Mouse (Mus musculus) bone marrow macrophage, adult 2 months (primary cell): ENCODE measurements around the gene Myo1a. TPM values are rescaled to one million over a fixed set of nuclear protein-coding genes. Genes with fewer than 3 reads are reported as not detected.

Experiments used
- H3K27ac ChIP-seq: 2 replicates; pipeline ENCODE4 v1.5.1; 2012; ENCODE audit warnings: low read depth, low read length; ENCODE audit not compliant: insufficient read depth
- H3K4me1 ChIP-seq: 2 replicates; pipeline ENCODE4 v1.6.1; 2012; ENCODE audit warnings: low read length; ENCODE audit not compliant: control insufficient read depth, insufficient read depth
- H3K4me3 ChIP-seq: 2 replicates; pipeline ENCODE4 v1.5.1; 2012; ENCODE audit warnings: mild to moderate bottlenecking, low read length, moderate library complexity; ENCODE audit not compliant: insufficient read depth
- CTCF ChIP-seq: IDR thresholded peaks from 2 replicates; pipeline ENCODE4 v1.5.1; 2012; ENCODE audit warnings: low read depth, mild to moderate bottlenecking, low read length, moderate library complexity
- POLR2A ChIP-seq: IDR thresholded peaks from 2 replicates; pipeline ENCODE4 v1.6.1; 2012; ENCODE audit warnings: mild to moderate bottlenecking, low read depth, low read length, borderline replicate concordance
- polyA plus RNA-seq: library from polyadenylated mRNA; stranded (reverse); fragments of >200 nt; gene quantifications from 2 replicates; pipeline ENCODE4 v1.2.4, GENCODE M21; 2012; ENCODE audit not compliant: missing spikeins, insufficient read depth, insufficient read length

Gene Myo1a
- polyA plus RNA-seq, 1 experiment: not detected

GRCm38 (mm10) chr10:127665366-127666181 lies 39.4 kb upstream of the Myo1a start:
- Histone ChIP-seq H3K4me3 (peak overlapping the region; percentile 65), H3K27ac (peak overlapping the region; percentile 63), H3K4me1 (peaks cover 25% of the 10 kb centered on the region)
- TF ChIP-seq POLR2A (no peak), CTCF (0 out of 2 replicates have a peak, but pooled peaks have one; percentile 6)

GRCm38 (mm10) chr10:127666501-127667268 lies 38.3 kb upstream of the Myo1a start, which contains the start of gene Nemp1:
TSS of gene Nemp1 (plus strand) at chr10:127666901.
- Histone ChIP-seq H3K27ac (peak within 1 kb of the TSS; percentile 96), H3K4me3 (peak within 1 kb of the TSS; percentile 65), H3K4me1 (peaks cover 22% of the 10 kb centered on the region)
- no peak for TF ChIP-seq POLR2A
- TF ChIP-seq CTCF: no peak

DNA sequence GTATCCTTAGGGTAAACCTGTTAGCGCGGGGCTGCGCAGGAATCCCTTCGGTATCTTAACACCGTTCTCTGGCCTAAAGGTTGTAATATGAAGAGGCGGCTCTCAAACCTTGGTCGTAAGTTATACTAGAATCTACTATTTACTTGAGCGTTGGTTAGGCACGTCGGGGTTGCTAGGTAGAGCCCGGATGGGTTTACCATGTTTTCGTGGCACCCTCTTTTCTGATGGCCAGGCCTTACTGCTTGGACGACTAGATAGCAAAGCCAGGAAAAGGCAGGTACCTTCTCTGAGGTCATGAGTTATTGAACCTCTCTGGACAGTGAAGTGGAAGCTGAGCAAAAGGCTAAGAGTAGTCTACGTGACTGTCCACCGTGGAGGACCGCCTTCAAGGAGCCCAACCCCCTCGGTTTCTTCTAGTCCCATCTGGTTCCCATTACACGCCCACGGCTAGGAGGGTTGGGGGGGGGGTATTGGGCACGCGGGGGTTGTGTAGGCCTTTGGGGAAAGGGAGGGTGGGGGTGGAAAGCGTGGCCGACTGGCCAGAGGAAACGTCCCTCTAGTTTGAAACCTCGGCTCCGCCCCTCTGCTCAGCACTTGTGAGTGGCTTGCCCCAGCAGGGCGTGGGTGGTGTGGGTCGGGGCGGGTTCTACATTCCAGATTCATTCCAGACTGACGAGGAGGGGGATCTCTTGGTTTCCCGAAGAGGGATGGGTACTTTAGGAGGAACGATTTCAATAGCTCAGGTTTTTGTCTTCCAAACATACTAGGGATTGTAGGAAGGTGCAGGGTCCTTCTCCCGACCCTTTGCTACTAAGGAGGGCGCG lies 37.5 kb upstream of the Myo1a start:
- Histone ChIP-seq H3K4me3 (peak overlapping the region; percentile 59), H3K27ac (peak overlapping the region; percentile 96), H3K4me1 (peaks cover 17% of the 10 kb centered on the region)
- TF ChIP-seq POLR2A (no peak), CTCF (no peak)

DNA sequence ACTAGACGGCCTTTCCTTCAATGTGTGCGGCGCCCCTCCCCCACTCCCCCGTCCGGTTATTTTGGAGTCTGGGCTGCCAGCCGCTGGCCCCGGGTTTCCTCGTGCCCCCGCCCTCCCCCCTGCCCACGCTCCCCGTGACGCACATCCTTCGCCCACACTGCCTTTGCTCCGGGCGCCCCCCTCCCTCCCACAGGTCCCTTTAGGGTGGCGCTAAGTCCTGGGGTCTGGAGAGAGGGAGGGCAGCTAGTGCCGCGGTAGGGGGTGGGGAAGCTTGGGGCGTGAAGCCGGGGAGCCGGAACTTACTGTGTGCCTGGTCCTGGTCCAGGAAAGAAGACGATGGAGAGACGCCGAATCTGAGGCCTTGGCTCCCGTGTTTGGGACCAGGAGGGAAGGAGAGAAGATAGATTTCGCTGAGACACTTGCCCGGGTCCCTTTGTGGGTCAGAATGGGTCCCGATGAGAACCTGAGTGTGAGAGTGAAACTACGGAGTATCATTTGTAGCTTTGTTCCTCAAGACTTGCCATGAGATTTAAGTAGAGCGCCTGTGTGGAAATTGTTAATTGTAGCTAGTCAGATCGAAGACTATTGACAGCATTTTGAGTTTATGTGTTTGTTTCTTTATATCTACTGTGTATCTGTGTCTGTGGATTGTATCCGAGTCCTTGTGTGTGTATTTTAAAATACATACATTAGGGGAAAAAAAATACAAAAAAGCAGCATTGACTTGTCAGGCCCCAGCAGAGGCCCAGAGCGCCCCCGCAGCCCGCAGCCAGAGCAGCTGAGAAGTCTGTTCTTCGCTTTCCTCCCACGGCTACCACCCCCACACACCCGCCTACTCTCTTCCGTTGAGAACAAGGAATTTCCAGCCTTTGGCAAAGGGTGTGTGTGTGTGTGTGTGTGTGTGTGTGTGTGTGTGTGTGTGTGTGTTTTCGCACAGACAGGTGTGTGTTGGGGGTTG lies 36.6 kb upstream of the Myo1a start, which contains the start of gene Nab2:
Gene Nab2, minus strand, starts transcription at position 476 of the 958 bp plus-strand sequence.
- peak within 1 kb of the TSS; percentile 96 for H3K27ac ChIP-seq
- peak within 1 kb of the TSS; percentile 59 for H3K4me3 ChIP-seq
- TF ChIP-seq CTCF: 0 out of 2 replicates have a peak, but pooled peaks have one; percentile 20
- no peak for TF ChIP-seq POLR2A
- peaks cover 11% of the 10 kb centered on the region for H3K4me1 ChIP-seq

DNA sequence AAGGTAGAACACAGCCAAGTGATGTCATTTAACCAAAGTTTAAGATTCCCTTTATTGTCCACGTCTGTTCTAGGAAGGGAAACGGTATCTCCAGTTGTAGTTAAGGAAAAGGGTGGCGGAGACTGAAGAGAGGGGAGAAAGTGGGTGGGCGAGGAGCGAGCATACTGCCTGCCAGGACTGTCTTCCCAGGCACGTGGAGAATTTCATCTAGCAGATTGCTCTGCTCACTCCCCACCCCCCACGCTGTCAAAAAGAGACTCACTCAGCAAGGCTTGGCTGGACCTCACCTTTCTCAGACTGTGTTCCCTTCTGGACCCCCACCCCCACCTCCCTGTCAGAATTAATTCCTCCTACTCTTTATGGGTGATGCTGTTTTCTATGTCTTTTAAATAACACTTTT lies 35.8 kb upstream of the Myo1a start:
- TF ChIP-seq POLR2A: no peak
- no peak for TF ChIP-seq CTCF
- H3K4me1 ChIP-seq: peaks cover 11% of the 10 kb centered on the region
- H3K4me3 ChIP-seq: peak overlapping the region; percentile 50
- H3K27ac ChIP-seq: peak overlapping the region; percentile 96

- TF ChIP-seq POLR2A (no peak), CTCF (no peak)
- no peak overlapping the region for H3K27ac ChIP-seq
- no peak overlapping the region for H3K4me3 ChIP-seq
- H3K4me1 ChIP-seq: peaks cover 7% of the 10 kb centered on the region
Measured at GRCm38 (mm10) chr10:127670185-127670584, 34.8 kb upstream of the Myo1a start.

GRCm38 (mm10) chr10:127671276-127671675 lies 33.7 kb upstream of the Myo1a start:
- Histone ChIP-seq H3K4me1 (peaks cover 7% of the 10 kb centered on the region), H3K27ac (no peak overlapping the region), H3K4me3 (no peak overlapping the region)
- TF ChIP-seq CTCF: peak; percentile 83
- no peak for TF ChIP-seq POLR2A

- Histone ChIP-seq H3K4me3 (no peak overlapping the region), H3K27ac (no peak overlapping the region), H3K4me1 (peaks cover 6% of the 10 kb centered on the region)
- no peak for TF ChIP-seq CTCF
- TF ChIP-seq POLR2A: no peak
Measured at GRCm38 (mm10) chr10:127674046-127674655, 30.8 kb upstream of the Myo1a start.
